Mouse (Mus musculus) stomach, embryonic 16.5 days (tissue): Measurements from ENCODE around the gene Timm10. TPM values are rescaled to one million over a fixed set of nuclear protein-coding genes. Genes with fewer than 3 reads are reported as not detected.
A peak's percentile ranks its signal among the peaks of the same experiment; 100 is the strongest.
"Not testable (repeated sequence)": the region's sequence is repeated elsewhere in the genome, so short reads cannot be mapped to it uniquely, and the experiment has no call there.

Experiments
- ATAC-seq: fragments of 200-750 bp; cut with Nextera tagmentation; 2 replicates; pipeline ENCODE4 v1.8.0; 2017; ENCODE audit warnings: moderate number of reproducible peaks, moderate TSS enrichment; ENCODE audit not compliant: insufficient read depth, low FRiP score
- H3K27ac ChIP-seq: fragments of 300-500 bp; sonication (generic); 2 replicates; pipeline ENCODE4 v1.5.1; 2014; ENCODE audit warnings: low read length
- H3K27me3 ChIP-seq: fragments of 300-500 bp; sonication (generic); 2 replicates; pipeline ENCODE4 v1.6.1; 2014; ENCODE audit warnings: low read length, control low read depth, mixed read lengths; ENCODE audit not compliant: control insufficient read depth, insufficient read depth
- H3K36me3 ChIP-seq: fragments of 300-500 bp; sonication (generic); 2 replicates; pipeline ENCODE4 v1.6.1; 2014; ENCODE audit warnings: low read length; ENCODE audit not compliant: control insufficient read depth, insufficient read depth
- H3K4me1 ChIP-seq: fragments of 300-500 bp; sonication (generic); 2 replicates; pipeline ENCODE4 v1.6.1; 2014; ENCODE audit warnings: low read length, control low read depth, mixed read lengths; ENCODE audit not compliant: control insufficient read depth, insufficient read depth
- H3K4me2 ChIP-seq: fragments of 300-500 bp; sonication (generic); 2 replicates; pipeline ENCODE4 v1.6.1; 2014; ENCODE audit warnings: low read depth, low read length, mixed read lengths
- H3K4me3 ChIP-seq: fragments of 300-500 bp; sonication (generic); replicated peaks from 2 replicates; pipeline ENCODE4 v1.5.1; 2014; ENCODE audit warnings: mild to moderate bottlenecking, low read length
- H3K9ac ChIP-seq: fragments of 300-500 bp; sonication (generic); 2 replicates; pipeline ENCODE4 v1.6.1; 2014; ENCODE audit warnings: low read length
- H3K9me3 ChIP-seq: fragments of 300-500 bp; sonication (generic); replicated peaks from 2 replicates; pipeline ENCODE4 v1.6.1; 2016; ENCODE audit warnings: low read length, control low read depth; ENCODE audit not compliant: control insufficient read depth
- WGBS: fragments of 180-500 bp; shearing (Covaris S2); extraction: QIAGEN DNeasy Blood & Tissue Kit; methylation state at CpG from one replicate; pipeline ENCODE4 v1.1.7; 2014; 5-methylcytosine and 5-hydroxymethylcytosine counted together
- polyA plus RNA-seq: library from polyadenylated mRNA; unstranded; fragments of >200 nt; fragmentation: Nextera tagmentation; extraction: Ambion mirVana; gene quantifications from 2 replicates; pipeline ENCODE4 v1.2.1, GENCODE M21; 2015

The Timm10 gene
- polyA plus RNA-seq, 1 experiment from 2014 or later: 45.6 TPM

- H3K27me3 ChIP-seq: no peaks in the 10 kb centered on the region
- H3K4me3 ChIP-seq: no peak overlapping the region
- no peaks in the 10 kb centered on the region for H3K36me3 ChIP-seq
- no peak overlapping the region for H3K4me2 ChIP-seq
- H3K4me1 ChIP-seq: no peaks in the 10 kb centered on the region
- H3K27ac ChIP-seq: no peak overlapping the region
- no peak for ATAC-seq
- H3K9ac ChIP-seq: no peak overlapping the region
- peaks cover 3% of the 10 kb centered on the region; the same call in 1 of the 2 replicates for H3K9me3 ChIP-seq
- 81% methylated on average over 3 of the region's 3 CpGs for WGBS
These were observed 32.9 kb upstream of the Timm10 start for GRCm38 (mm10) chr2:84793871-84794270.

- peak overlapping the region; percentile 52 for H3K4me3 ChIP-seq
- no peaks in the 10 kb centered on the region for H3K27me3 ChIP-seq
- WGBS: 11% methylated on average over 13 of the region's 13 CpGs
- peak overlapping the region; percentile 66 for H3K27ac ChIP-seq
- peaks cover 4% of the 10 kb centered on the region; the same call in 1 of the 2 replicates for H3K4me1 ChIP-seq
- peak overlapping the region; percentile 77 for H3K9ac ChIP-seq
- ATAC-seq: peak; percentile 63; the same call in 1 of the 2 replicates
- no peaks in the 10 kb centered on the region for H3K36me3 ChIP-seq
- H3K9me3 ChIP-seq: peaks cover 3% of the 10 kb centered on the region; the same call in 1 of the 2 replicates
- peak overlapping the region; percentile 80 for H3K4me2 ChIP-seq
These were observed 28.8 kb upstream of the Timm10 start for GRCm38 (mm10) chr2:84797833-84798492.

DNA sequence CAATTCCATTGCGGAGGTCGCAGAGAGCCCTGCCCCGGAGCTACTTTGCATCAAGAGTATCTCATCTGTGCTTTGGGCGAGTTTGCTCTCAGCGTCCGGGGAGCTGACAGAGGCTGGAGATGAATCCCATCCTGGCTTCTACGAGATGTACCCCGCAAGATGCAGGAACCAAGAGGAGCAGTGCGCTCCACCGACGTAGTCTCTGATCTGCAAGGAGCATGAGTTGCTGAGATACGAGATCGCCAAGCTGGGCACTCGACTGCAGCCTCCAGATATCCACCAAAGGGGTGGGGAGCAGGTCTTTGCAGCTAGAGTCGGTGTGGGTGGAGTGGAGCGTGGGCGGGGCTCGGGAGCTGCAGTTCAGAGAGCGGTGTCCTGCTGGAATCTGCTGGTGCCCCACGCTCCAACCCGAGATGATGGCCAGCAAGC lies 28.3 kb upstream of the Timm10 start, which contains the start of gene Ube2l6:
TSS of gene Ube2l6 (plus strand) at position 336 of the 429 bp plus-strand sequence.
- Histone ChIP-seq H3K4me1 (peaks cover 4% of the 10 kb centered on the region; the same call in 1 of the 2 replicates), H3K9me3 (peaks cover 3% of the 10 kb centered on the region; the same call in 1 of the 2 replicates), H3K27ac (peak within 1 kb of the TSS; percentile 66), H3K4me3 (peak within 1 kb of the TSS; percentile 52), H3K27me3 (no peaks in the 10 kb centered on the region), H3K4me2 (peak within 1 kb of the TSS; percentile 80), H3K9ac (peak within 1 kb of the TSS; percentile 77), H3K36me3 (no peaks in the 10 kb centered on the region)
- WGBS: under 1% methylated on average over 21 of the region's 21 CpGs
- peak; percentile 89 for ATAC-seq

DNA sequence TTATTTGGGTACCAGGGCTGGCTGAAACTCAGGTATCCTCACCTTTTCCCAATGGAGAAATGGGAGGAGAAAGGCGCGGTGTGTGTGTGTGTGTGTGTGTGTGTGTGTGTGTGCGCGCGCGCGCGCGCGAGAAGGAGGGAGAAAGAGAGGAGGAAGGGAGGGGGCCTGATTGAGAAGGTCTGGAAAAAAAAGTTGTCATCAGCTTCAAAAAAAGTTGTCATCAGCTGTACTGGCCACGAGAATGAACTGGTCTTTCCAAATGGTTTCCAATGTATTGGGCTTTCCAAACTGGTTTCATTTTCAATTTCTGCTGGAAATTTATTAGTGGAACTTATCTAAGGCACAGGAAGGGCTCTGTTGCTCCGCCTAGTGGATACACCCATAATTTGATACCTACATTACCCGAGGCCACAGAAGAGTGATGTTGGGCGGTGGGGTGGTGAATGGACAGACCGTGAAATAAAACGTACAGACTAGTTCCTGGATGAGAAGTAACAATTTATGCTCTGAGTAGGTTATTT lies 27.7 kb upstream of the Timm10 start:
- Histone ChIP-seq H3K9ac (peak overlapping the region; percentile 77), H3K4me1 (peaks cover 4% of the 10 kb centered on the region; the same call in 1 of the 2 replicates), H3K4me2 (peak overlapping the region; percentile 80), H3K27me3 (no peaks in the 10 kb centered on the region), H3K9me3 (peaks cover 3% of the 10 kb centered on the region; the same call in 1 of the 2 replicates), H3K4me3 (peak overlapping the region; percentile 52), H3K36me3 (no peaks in the 10 kb centered on the region), H3K27ac (peak overlapping the region; percentile 66)
- WGBS: under 1% methylated on average over 16 of the region's 16 CpGs
- peak; percentile 75; the same call in 1 of the 2 replicates for ATAC-seq

GRCm38 (mm10) chr2:84800304-84800703 lies 26.5 kb upstream of the Timm10 start:
- Histone ChIP-seq H3K4me2 (no peak overlapping the region), H3K27me3 (no peaks in the 10 kb centered on the region), H3K4me3 (no peak overlapping the region), H3K36me3 (no peaks in the 10 kb centered on the region), H3K9ac (no peak overlapping the region), H3K27ac (no peak overlapping the region), H3K4me1 (peaks cover 4% of the 10 kb centered on the region; the same call in 1 of the 2 replicates), H3K9me3 (no peaks in the 10 kb centered on the region; the same call in 1 of the 2 replicates)
- whole genome bisulfite sequencing: 75% methylated on average over 4 of the region's 4 CpGs
- no peak for ATAC-seq

DNA sequence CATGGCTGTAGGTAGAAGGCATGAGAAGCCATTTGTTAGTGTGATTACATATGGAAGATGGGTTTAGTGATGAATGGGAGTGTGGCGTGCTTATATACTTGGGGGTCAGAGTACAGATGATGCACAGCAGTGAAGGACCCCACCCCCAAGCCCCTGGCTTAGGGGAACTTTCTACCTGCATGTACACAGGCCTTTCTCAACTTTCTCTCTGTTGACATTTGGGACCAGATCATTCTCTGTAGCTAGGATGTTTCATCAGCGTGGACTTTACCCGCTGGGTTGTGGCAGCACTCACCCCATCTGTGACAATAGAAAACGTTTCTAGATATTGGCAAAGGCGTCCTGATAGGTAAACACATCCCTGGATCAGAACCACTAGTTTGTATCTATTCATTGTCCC lies 25.6 kb upstream of the Timm10 start:
- H3K4me2 ChIP-seq, H3K36me3 ChIP-seq, ATAC-seq, H3K4me3 ChIP-seq, H3K4me1 ChIP-seq, H3K9me3 ChIP-seq, H3K9ac ChIP-seq, H3K27ac ChIP-seq, H3K27me3 ChIP-seq: not testable (repeated sequence)
- 70% methylated on average over 5 of the region's 5 CpGs for WGBS

GRCm38 (mm10) chr2:84803963-84804362 lies 22.8 kb upstream of the Timm10 start:
- Histone ChIP-seq H3K4me2 (no peak overlapping the region), H3K27ac (no peak overlapping the region), H3K9ac (no peak overlapping the region), H3K27me3 (no peaks in the 10 kb centered on the region), H3K4me3 (no peak overlapping the region), H3K4me1 (peaks cover 4% of the 10 kb centered on the region; the same call in 1 of the 2 replicates), H3K9me3 (no peaks in the 10 kb centered on the region), H3K36me3 (no peaks in the 10 kb centered on the region)
- no peak for ATAC-seq
- WGBS: 87% methylated on average over 7 of the region's 7 CpGs

- no peaks in the 10 kb centered on the region for H3K36me3 ChIP-seq
- no peak for ATAC-seq
- no peak overlapping the region for H3K4me2 ChIP-seq
- H3K27ac ChIP-seq: no peak overlapping the region
- H3K4me3 ChIP-seq: no peak overlapping the region
- H3K27me3 ChIP-seq: no peaks in the 10 kb centered on the region
- H3K9me3 ChIP-seq: no peaks in the 10 kb centered on the region
- no peak overlapping the region for H3K9ac ChIP-seq
- 50% methylated on average over 5 of the region's 5 CpGs for WGBS
- H3K4me1 ChIP-seq: peaks cover 3% of the 10 kb centered on the region; the same call in 1 of the 2 replicates
These were observed 20.3 kb upstream of the Timm10 start for GRCm38 (mm10) chr2:84806546-84806945.

GRCm38 (mm10) chr2:84809330-84809729 lies 17.5 kb upstream of the Timm10 start:
- H3K9ac ChIP-seq: no peak overlapping the region
- no peak overlapping the region for H3K4me2 ChIP-seq
- H3K36me3 ChIP-seq: no peaks in the 10 kb centered on the region
- H3K9me3 ChIP-seq: no peaks in the 10 kb centered on the region
- no peaks in the 10 kb centered on the region for H3K27me3 ChIP-seq
- H3K4me1 ChIP-seq: peaks cover 3% of the 10 kb centered on the region; the same call in 1 of the 2 replicates
- no peak overlapping the region for H3K4me3 ChIP-seq
- no peak overlapping the region for H3K27ac ChIP-seq
- no peak for ATAC-seq
